Mouse (Mus musculus): ENCODE data around the gene Fam98c. TPM values are rescaled to one million over a fixed set of nuclear protein-coding genes. Genes with fewer than 3 reads are reported as not detected.
A peak's percentile ranks its signal among the peaks of the same experiment; 100 is the strongest.

Gene Fam98c
- polyA plus RNA-seq, 1 experiment = 76.2 TPM

- H3K27ac ChIP-seq (ENCODE audit: insufficient read depth, low read length) = no peak overlapping the region
- DNase-seq = no peak
- H3K4me3 ChIP-seq (replicated peaks; ENCODE audit: insufficient read depth, low read depth, low read length) = no peak overlapping the region
- no peaks in the 10 kb centered on the region for H3K4me1 ChIP-seq (ENCODE audit: control insufficient read depth, insufficient read depth, low read length)
- WGBS = 13% methylated on average over 18 of the region's 18 CpGs
- H3K27me3 ChIP-seq (ENCODE audit: control insufficient read depth, insufficient read depth, low read length) = no peaks in the 10 kb centered on the region
- TF ChIP-seq POLR2A (IDR thresholded peaks at IDR 0.05; ENCODE audit: borderline replicate concordance, insufficient read depth, low read length) (no peak), CTCF (IDR thresholded peaks at IDR 0.05; ENCODE audit: borderline replicate concordance, insufficient read depth, low read depth, low read length) (no peak)
These were observed 37.7 kb downstream of the Fam98c start for GRCm38 (mm10) chr7:29118142-29118851.

- WGBS = 28% methylated on average over 38 of the region's 38 CpGs
- Histone ChIP-seq H3K27me3 (ENCODE audit: control insufficient read depth, insufficient read depth, low read length) (no peaks in the 10 kb centered on the region), H3K4me1 (ENCODE audit: control insufficient read depth, insufficient read depth, low read length) (no peaks in the 10 kb centered on the region), H3K4me3 (replicated peaks; ENCODE audit: insufficient read depth, low read depth, low read length) (no peak overlapping the region), H3K27ac (ENCODE audit: insufficient read depth, low read length) (no peak overlapping the region)
- DNase-seq = peak; percentile 14 to 20
- no peak for TF ChIP-seq CTCF (IDR thresholded peaks at IDR 0.05; ENCODE audit: borderline replicate concordance, insufficient read depth, low read depth, low read length)
- TF ChIP-seq POLR2A (IDR thresholded peaks at IDR 0.05; ENCODE audit: borderline replicate concordance, insufficient read depth, low read length) = no peak
These were observed 46.8 kb downstream of the Fam98c start for GRCm38 (mm10) chr7:29108992-29109955.

Other genes starting within 250 kb of the Fam98c start
- gene Actn4, start 193.9 kb downstream of the Fam98c start, polyA plus RNA-seq (2012; rRNA removed) = 129 and 135 TPM in 2 replicates
- 322 and 331 TPM in 2 replicates for gene Eif3k, start 174.4 kb downstream of the Fam98c start, polyA plus RNA-seq (2012; rRNA removed)
- 1.2 and 1.3 TPM in 2 replicates for gene Map4k1, start 174.2 kb downstream of the Fam98c start, polyA plus RNA-seq (2012; rRNA removed)
- 9.5 and 12.1 TPM in 2 replicates for gene Ryr1, start 31.1 kb downstream of the Fam98c start, polyA plus RNA-seq (2012; rRNA removed)
- gene Rasgrp4, start 21.4 kb downstream of the Fam98c start, polyA plus RNA-seq (2012; rRNA removed) = 1.2 and 1.5 TPM in 2 replicates
- 0.86 and 1.1 TPM in 2 replicates for gene Ggn, start 14.0 kb upstream of the Fam98c start, polyA plus RNA-seq (2012; rRNA removed)
- gene Spred3, start 14.2 kb upstream of the Fam98c start, polyA plus RNA-seq (2012; rRNA removed) = 22.5 and 25.4 TPM in 2 replicates
- gene Psmd8, start 24.5 kb upstream of the Fam98c start, polyA plus RNA-seq (2012; rRNA removed) = 239 and 249 TPM in 2 replicates
- 1.0 and 1.2 TPM in 2 replicates for gene Catsperg1, start 57.8 kb upstream of the Fam98c start, polyA plus RNA-seq (2012; rRNA removed)
- gene Kcnk6, start 76.3 kb upstream of the Fam98c start, polyA plus RNA-seq (2012; rRNA removed) = 0.57 and 0.62 TPM in 2 replicates
- 131 and 143 TPM in 2 replicates for gene Yif1b, start 82.1 kb upstream of the Fam98c start, polyA plus RNA-seq (2012; rRNA removed)
- 0.38 and 0.48 TPM in 2 replicates for gene 2200002D01Rik, start 92.2 kb upstream of the Fam98c start, polyA plus RNA-seq (2012; rRNA removed)
- gene Spint2, start 125.7 kb upstream of the Fam98c start, polyA plus RNA-seq (2012; rRNA removed) = 46.2 and 54.9 TPM in 2 replicates
- 81.8 and 99.7 TPM in 2 replicates for gene Ppp1r14a, start 133.1 kb upstream of the Fam98c start, polyA plus RNA-seq (2012; rRNA removed)
- gene Dpf1, start 147.7 kb upstream of the Fam98c start, polyA plus RNA-seq (2012; rRNA removed) = 28.3 and 29.8 TPM in 2 replicates

Data from cerebellum, adult 2 months (tissue).